Mouse (Mus musculus) right cerebral cortex, postnatal 25 days (tissue): Measurements from ENCODE around the gene Usp35.
A peak's percentile ranks its signal among the peaks of the same experiment; 100 is the strongest.

Experiments used
- DNase-seq: peaks from one replicate; pipeline ENCODE4 v3.0.0; 2022

Gene Usp35

DNA sequence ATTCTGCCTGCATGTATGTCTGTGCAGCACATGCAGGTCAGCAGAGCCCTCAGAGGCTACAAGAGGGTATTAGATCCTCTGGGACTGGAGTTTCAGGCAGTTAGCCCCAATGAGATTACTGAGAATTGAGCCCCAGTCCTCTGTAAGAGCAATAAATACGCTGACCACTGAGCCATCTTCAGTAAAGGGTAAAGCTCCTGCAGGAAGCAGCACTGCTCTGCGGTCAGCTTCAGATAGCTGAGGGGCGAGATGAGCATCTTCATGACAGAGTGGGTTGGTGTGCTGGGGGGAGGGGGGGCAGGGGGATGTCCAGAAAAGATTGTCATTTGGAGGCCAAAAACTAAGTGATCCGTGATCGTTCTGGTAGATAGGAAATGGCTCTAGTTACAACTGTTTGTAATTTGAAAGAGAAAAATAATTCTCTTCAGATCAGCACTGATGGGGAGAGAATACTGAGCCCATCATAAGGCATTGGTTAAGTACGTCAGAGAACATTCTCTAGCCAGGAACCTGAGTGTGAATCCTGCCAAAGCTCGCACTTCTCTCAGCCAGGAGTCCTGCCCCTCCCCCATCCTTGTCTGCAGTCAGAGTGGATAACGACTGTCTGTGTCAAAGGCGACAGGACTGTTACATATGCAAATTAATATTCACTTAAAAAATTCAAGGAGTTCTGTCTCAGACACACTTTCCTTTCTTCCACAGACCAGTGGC is 14.4 kb upstream of the Usp35 start:
- DNase-seq: no peak

DNA sequence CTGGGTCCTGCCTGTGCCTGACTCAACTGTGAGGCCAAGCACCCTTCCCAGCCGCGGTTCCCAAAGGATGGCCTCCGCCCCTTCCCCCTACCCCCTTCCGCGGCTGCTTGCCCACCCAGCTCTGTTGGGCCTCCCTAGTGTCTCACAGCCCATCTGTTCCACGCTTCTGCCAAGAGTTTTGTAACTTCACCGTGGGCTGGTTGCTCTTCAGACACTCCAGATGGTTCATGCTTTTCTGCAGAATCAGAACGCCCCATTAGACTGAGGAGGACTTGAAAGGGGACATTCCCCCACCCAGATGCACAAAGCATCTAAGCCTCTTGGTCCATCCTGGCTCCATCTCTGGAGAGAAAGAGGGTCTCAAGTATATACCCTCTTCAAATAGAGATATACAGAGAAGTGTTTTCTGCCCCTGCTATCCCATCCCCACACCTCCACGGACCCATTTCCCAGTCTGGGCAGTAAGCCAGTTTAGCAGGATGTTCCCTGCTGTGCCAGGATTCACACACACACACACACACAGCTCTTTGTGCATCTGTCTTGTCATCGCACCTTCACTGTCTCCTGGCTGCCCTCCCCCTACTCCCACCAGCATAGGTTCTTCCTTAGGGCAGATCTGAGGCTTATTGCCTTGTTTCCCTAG is 13.5 kb upstream of the Usp35 start:
- peak; percentile 85 for DNase-seq

- DNase-seq: no peak
Observed at GRCm38 (mm10) chr7:97344655-97345054, 12.8 kb upstream of the Usp35 start.

DNA sequence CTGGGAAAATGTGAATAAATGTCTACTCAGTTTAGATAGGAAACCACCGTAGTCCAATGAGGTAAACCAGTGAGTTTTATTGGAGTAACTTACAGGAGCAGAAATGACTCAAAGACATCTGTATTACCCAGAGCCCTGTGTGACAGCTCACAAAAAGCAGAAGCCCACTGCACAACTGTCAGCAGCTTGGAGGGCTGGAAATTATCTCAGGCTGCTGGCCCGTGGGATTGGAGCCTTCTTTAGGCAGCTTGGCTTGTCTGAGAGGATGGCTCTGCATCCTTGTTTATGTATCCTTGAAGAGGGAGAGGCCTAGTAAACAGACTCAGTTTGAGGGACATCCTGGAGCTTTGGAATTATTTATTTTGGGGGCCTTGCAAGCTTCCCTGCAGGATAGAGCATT is 11.1 kb upstream of the Usp35 start:
- DNase-seq: no peak

GRCm38 (mm10) chr7:97340907-97341849 is 9.4 kb upstream of the Usp35 start:
- no peak for DNase-seq

DNA sequence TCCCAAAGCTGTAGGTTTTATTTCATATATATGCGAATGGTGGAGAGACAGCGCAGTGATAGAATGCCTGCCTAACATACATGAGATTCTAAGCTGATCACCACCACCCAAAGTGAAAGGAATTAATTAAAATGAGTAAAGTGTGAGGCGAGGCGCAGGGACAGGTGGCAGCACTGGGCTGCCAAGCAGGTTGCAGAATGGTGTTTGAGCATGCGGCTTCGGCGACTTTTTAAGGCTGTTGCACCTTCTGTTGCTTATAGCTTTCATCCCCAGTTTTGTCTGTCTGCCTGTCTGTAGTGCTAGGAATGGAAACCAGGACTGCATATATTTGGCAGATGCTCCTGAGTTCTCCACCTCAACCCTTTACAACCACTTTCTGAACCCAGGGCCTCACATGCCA is 7.8 kb upstream of the Usp35 start:
- no peak for DNase-seq

DNA sequence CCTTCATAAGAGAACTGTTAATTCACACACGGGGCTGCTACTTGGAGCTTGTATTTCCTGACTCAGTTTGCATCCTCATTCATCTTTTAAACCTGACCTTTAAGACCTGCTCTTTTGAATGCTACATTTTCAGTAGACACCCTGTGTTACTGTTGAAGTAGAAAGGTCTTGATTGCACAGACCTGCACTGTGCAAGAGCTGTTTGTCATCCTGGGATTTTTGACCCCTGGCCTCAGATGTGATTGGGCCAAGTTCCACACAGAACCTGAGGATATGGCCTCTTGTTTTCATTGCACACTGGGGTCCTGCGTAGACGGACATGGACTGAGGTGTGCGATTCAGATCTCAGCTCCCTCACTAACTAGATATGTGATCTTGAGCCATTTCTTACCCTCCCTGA is 6.8 kb upstream of the Usp35 start:
- DNase-seq: no peak

GRCm38 (mm10) chr7:97336678-97337077 is 4.9 kb upstream of the Usp35 start:
- no peak for DNase-seq

DNA sequence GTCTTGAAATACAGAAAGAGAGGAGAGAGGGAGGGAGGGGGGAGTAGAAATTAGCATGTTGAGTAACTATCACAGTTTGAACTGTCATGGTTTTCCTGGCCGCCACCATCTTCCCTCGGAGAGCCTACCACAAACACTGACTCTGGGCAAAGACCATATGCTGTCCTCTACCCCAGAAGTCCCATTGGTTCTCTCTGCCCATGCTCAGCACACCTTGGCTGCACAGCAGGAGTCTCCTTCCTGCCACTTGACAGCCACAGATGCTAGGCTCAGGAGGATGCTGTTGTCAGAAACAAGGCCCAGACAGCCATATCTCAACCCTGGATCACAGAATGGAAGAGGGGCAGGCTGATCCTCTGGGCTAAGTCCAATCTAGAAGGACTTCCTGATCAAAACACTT is 2.6 kb upstream of the Usp35 start:
- DNase-seq: no peak

DNA sequence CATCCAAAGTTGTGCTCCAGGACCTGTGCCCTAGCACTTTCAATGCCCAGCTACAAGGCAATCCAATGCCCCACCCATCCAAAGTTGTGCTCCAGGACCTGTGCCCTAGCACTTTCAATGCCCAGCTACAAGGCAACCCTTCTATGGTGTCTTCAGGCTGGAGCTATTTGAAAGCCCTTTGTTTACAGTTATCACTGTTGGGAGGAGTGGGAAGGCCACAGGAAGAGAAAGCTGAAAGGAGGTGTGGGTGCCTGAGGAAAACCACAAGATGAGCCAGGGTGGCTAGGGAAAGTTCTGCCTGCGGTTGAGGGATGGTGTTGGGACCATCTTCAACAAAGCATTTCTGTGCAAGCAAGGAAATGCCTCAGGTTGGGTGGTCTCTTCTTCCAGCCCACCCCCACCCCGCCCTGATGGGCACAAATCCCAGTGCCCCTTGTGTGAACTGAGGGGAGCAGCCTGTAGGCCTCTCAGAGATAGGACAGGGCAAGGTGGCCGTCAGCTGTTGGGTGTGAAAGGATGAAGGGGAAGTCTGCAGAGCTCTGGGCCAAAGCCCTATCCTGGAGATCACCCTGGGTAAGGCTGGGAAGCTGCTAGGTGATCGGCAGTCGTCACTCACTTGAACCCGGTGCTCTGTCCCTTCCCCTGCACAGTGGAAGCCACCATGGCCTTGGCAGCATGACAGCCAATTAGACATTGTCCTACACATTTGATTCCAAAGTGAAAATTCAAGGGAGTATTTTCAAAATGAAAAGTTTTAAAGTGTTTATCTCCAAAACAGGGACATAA is 1.5 kb upstream of the Usp35 start:
- DNase-seq: no peak

- DNase-seq: no peak
Observed at GRCm38 (mm10) chr7:97332667-97333041, 834 bp upstream of the Usp35 start.

DNA sequence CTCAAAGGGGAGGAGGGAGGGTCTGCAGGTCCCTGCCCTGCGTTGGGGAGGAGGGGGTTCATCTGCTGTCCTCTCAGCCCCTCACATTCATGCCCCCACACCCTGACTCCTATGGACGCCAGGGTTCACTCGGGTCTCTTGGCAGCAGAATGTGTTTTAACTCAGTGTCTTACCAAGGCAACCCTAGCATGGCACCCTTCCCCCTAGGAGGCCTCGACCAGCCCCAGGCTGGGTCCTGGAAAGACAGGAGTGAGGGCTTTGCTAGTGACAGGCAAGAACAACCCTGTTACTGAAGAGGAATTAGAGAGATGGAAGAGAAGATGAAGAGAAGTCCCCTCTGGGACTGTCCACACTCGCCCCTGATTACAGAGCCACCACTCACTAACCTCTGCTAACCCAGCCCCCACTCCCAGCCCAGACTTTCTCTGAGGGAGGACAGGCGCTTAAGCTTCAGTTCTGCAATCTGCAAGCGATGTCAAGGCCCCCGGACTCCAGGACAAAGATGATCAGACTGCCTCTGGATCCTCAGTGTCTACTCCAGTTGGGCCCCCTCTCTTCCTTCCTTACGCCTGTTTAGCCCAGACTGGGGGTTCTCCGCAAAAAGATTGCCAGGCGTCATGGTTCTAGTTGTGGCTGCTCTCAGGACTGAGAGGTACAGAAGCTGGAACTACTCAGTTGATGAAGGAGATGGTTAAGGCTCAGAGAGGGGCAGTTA is 732 bp downstream of the Usp35 start:
- no peak for DNase-seq

- DNase-seq: no peak
Observed at GRCm38 (mm10) chr7:97329676-97330075, 2.1 kb downstream of the Usp35 start.

DNA sequence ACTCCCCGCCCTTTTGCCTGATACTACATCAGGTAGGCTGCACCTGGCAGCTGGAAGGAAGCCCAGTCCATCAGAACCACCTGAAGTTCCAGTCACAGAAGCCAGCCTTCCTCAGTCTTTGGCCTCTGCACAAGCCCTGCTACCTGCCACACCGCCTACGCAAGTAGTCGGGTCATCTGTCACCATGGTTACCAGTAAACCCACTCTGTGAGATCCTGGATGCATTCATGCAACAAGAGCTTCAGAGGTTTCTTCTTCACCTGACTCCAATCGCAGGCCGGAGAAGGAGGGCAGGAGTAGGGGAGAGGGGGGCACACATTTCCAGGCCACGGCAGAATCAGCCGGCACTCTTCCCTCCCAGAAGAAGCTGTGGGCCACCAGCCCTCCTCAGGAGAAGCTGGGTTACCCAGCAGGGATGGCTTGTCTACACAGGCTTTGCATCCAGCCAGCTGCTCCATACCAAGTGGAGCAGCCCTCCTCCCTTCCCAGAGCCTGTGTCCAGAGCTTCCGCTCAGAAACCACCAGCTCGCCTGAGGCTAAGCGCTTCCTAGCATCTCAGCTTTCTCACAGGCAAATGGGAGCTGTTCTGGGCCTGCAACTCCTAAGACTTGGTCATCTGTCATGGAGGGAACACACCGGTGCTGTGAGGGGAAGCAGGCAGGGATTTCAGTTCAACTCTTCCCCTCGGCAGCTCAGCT is 2.8 kb downstream of the Usp35 start:
- DNase-seq: no peak

- no peak for DNase-seq
Observed at GRCm38 (mm10) chr7:97327376-97327775, 4.4 kb downstream of the Usp35 start.

DNA sequence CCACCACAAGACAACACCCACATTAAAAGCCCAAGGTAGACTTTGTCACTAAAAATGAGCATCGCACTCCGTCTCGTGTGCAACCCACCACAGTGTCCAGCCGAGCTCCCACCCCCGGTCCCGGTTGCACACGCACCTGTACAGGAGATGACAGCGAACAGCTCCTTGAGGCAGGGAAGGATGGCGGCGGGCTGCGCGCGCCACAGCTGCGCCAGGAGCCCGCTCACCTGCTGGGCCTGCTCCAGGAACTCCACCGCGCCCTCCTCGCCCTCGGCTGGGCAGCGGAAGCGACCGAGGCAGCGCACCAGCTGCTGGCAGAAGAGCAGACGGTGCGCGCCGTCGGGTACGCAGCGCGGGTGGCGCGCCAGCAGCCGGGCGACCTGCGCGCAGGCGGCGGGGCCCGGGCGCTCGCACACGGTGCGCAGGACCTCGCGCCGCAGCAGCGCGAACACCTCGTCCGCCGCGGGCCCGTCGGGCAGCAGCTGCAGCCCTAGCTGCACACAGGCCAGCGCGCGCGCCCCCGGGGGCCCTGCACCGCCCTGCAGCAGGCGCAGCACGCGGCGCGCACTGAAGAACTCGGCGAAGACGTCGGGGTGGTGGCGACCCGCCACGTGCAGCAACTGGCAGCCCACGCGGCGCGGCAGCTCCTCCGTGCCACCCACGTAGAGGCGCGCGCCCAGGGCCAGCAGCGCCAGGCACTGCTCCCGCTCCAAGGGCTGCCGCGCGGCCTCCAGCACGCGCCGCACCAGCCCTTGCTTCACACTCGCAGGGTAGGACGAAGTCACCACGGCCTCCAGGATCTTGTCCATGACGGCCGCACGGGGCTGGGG is 6.4 kb downstream of the Usp35 start:
- DNase-seq: peak; percentile 57

- DNase-seq: no peak
Observed at GRCm38 (mm10) chr7:97324342-97324741, 7.5 kb downstream of the Usp35 start.

DNA sequence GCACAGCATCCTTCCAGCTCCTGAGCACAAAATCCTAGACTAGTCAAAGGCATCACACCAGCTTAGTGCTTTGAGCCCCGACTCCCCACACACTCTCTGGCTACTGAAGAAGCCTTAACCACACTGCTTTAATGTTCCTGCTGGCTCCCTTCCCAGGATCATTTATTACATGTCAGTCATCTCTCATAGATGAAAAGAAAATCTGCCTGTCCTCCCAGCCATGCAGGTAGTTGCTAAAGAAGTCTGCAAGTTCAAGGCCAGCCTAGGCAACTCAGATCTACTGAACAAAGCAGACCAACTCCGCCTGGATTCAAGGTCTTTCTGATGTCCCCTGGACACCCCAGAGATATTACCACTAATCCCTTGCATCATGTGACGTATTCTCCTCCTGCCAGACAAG is 14.1 kb downstream of the Usp35 start:
- no peak for DNase-seq

DNA sequence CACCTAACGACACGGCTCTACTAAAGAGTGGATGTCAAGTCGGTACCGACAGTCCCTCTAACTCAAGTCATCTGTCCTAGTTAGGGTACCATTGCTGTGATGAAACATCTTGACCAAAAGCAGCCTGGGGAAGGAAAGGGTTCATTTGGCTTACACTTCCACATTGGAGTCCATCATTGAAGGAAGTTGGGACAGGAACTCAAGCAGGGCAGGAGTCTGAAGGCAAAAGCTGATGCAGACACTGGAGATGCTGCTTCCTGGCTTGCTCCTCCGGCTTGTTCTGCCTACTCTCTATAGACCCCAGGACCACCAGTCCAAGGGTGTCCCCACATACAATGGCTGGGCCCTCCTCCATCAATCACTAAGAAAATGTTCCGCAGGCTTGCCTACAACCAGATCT is 16.2 kb downstream of the Usp35 start:
- no peak for DNase-seq

DNA sequence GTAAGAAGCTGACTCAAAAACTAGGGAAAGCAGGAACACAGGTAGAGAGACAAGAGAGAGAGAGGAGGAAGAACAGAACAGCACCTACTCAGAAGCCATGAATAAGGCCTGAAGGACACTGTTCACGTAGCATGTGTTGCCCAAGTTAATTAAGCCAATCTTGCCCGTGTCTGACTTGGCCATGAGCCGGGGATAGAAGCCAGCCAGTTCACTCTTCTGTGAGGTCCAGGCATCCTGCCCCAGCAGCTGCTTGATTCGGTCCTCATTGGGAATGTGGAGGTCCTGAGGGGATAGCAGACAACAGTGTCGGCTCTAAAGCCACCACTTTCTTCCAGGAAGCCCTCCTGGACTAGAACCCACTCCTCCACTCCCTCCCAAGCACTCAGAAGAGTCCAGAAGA is 17.2 kb downstream of the Usp35 start:
- no peak for DNase-seq
